Mouse (Mus musculus) lung, adult 18-20 months (tissue): Measurements from ENCODE around the gene Dnajb3.
"Not testable (repeated sequence)": the region's sequence is repeated elsewhere in the genome, so short reads cannot be mapped to it uniquely, and the experiment has no call there.

Experiments
- DNase-seq, 2 experiments: peaks; one replicate each; pipeline ENCODE4 v3.0.0; 2022; ENCODE audit warnings: mixed read lengths in 2 of 2

Dnajb3 gene

DNA sequence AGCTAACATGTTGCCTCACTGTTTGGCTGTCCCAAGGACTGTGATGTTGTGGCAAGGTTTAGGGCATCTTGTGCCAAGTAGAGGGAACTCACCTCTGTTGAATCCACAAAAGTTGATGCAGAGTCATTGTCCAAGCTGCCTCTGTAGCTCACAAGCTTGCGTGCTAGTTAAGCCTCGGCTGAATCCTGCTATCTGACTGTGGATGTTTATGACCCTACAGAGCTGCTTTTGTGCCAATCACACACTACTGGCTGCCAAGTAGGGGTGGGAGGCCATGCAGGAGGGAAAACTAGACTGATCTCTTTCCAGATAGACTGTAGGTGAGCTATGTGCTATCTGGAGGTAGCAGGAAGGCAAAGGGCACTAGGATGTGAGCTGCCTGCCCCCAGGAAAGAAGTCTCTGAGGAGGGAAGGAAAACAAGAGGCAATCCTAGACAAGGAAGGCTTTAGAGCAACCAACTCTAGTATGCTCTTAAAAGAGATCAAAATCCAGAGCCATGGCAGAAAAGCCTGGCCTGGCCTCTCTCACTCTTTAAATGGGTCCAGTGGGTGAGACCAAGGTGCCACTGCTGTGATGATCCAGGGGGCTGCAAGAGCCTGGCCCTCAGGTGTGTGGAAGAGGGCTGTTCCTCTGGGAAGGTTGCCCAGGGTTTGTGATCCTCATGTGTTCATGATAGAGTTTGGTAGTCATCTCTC, 8.3 kb upstream of the Dnajb3 start:
- peak in 1 of 2 experiments; percentile 10 for DNase-seq

DNA sequence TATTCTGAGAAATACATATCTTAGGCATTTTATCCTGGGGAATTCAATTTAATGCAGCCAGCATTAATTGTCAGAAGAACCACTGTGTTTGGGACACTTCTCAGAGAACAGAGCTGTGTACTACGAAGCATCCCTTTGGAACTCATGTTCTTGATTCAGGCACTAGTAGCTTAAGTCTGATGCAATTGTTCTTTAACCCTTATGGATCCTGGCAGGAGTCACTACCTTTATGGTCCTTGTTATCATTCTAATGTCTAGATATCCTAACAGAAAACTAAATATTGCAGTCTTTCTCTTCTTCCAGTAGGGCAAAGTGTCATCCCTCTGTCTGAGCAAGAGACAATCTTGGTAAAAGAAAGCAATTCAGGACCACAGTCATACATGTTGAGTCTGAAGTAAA, 7.5 kb upstream of the Dnajb3 start:
- no peak for DNase-seq

DNA sequence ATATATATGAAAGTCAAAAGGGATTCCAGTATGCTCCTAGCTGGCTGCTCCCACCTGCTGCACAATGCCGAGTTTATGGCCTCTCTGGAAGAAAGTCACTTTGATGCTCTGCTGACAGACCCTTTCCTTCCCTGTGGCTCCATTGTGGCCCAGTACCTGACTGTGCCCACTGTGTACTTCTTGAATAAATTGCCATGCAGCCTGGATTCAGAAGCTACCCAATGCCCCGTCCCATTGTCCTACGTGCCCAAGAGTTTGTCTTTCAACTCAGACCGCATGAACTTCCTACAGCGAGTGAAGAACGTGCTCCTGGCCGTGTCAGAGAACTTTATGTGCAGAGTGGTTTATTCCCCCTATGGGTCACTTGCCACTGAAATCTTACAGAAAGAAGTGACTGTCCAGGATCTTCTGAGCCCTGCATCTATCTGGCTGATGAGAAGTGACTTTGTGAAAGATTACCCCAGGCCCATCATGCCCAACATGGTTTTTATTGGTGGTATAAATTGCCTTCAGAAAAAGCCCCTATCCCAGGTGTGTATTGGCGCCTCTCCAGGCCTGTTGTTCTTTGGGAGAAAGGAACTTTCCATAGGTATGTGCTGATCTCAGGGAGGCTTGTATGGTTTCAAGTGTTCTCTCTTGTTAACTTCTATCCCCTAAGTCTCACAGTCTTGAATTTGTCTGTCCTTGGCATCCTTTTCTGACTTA, 6.9 kb upstream of the Dnajb3 start:
- no peak for DNase-seq

DNA sequence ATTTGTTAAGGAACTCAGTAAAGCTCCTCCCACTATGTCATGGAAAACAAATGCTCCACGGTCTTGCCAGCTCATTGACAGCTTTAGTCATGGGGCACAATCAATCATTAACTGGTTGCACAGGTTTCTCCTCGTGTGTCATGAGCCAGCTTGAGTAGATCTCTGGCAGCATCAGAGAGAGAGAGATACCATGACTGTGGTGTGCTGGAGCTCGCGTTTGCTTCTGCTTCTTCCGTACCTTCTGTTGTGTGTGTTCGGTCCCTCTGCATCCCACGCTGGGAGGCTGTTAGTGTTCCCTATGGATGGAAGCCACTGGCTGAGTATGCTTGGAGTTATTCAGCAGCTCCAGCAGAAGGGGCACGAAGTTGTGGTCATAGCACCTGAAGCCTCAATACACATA, 6.2 kb upstream of the Dnajb3 start, which contains the start of gene Ugt1a1:
Gene Ugt1a1 (plus strand): TSS at position 148 of the 400 bp plus-strand sequence.
- DNase-seq = peak in 1 of 2 experiments; percentile 6

DNA sequence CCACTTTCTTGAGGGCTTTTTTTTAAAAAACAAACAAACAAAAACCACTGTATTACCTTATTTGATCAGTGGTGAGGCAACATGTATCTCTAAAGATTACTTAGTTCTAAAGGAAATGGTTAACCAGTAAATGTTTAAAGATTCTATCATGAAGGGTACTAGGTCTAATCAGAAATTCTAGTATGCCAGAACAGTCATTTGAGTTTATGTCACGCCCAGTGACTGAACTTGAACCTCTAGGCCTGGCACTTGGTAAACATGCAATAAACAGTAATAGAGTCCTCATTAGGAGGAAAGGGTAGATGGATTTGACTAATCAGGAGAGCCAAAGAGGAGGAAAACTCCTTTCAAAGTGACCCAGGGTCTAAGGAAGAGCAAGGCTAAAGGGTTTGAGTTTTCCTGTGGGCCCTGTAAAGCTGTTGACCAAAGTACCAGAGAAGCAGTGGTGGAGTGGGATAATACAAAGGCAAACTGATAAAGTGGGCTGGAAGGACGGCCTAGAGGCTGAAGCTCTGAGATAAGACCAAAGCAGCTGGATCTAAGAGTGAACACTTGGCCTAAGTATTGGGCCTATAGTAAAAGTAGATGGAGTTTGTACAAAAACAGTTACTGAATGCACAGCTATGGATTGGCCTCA, 1.4 kb upstream of the Dnajb3 start:
- DNase-seq = no peak

DNA sequence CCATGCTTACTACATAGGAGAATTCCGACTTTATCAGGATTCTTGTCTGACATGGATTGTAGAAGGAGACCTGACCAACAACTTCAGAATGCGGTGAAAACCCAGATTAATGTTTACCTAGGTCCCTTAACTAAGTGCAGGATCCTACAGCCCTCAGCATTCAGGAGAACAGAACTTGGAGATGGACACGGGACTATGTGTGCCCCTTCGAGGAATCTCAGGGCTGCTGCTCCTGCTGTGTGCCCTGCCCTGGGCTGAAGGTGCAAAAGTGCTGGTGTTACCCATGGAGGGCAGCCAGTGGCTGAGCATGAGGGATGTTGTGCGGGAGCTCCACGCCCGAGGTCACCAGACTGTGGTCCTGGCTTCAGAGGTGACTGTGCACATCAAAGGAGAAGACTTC, 5.1 kb downstream of the Dnajb3 start, which contains the start of gene Ugt1a2:
Gene Ugt1a2 (plus strand): TSS at position 146 of the 400 bp plus-strand sequence.
- DNase-seq = no peak

DNA sequence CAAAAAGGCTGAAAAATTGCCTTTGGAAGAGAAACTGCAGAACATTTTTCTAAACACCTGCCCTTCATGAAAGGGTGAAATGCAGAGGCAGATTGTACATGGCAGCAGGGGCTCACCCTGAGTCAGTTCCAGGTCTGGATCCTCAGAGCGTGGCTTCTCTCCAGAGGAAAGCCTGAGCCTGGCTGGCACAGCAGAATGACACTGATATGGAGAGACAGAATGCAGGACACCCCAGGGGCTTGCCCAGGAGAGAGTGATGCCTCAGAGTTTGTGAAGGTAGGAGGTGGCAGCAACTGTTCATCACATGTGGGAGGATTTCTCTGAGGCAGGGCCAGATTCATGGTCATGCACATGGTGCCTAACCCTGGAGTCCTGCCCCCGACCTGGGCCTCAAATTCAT, 5.6 kb downstream of the Dnajb3 start:
- no peak for DNase-seq

DNA sequence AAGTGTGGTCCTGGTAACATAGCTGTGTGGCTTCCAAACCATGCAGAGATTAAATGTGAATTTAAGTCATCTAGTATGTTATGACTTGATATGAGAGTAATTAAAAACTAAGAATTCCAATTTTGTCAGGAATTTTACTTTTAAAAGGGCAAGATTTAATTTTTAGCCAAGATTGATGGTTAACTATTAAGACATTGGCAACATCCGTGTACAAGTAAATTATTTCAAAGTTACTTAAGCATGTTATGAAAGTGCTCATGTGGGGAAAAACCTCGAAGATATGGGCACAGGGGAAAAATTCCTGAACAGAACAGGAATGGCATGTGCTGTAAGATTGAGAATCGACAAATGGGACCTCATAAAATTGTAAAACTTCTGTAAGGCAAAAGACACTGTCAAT, 8.1 kb downstream of the Dnajb3 start:
- no peak for DNase-seq

DNA sequence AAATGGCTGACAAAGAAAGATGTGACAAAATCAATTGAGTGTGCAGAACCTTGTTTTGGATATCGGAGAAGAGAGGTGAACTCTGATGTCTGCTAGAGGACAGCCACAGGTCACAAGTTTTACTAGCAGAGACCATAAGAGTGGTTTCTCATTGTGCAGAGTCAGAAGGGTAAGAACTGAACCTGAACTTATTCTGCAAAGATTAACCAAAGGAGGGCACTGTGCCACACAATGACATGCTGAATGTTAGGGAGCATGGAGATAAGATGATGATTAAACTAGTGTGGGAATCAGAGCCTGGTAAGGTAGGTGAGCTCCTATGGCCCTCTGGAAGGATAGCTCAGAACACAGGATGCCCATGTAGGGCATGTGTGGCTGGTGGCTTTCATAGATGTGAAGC, 9.9 kb downstream of the Dnajb3 start:
- no peak for DNase-seq

DNA sequence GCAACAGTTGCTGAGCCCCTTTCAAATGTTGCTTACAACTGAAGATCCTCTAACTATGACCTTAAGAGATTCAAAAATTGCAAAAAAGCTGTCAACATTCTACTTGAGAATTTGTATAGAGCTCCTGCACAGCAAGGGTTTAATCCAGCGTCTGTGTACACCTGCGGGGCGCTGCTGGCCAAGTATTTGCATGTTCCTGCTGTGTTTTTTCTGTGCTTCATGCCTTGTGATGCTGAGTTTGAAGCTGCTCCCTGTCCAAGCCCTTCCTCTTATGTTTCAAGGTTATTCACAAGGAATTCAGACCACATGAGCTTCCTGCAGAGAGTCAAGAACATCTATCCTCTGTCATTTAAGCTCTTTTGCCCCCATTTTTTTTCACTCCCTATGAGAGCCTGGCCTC, 13.4 kb downstream of the Dnajb3 start:
- no peak for DNase-seq

DNA sequence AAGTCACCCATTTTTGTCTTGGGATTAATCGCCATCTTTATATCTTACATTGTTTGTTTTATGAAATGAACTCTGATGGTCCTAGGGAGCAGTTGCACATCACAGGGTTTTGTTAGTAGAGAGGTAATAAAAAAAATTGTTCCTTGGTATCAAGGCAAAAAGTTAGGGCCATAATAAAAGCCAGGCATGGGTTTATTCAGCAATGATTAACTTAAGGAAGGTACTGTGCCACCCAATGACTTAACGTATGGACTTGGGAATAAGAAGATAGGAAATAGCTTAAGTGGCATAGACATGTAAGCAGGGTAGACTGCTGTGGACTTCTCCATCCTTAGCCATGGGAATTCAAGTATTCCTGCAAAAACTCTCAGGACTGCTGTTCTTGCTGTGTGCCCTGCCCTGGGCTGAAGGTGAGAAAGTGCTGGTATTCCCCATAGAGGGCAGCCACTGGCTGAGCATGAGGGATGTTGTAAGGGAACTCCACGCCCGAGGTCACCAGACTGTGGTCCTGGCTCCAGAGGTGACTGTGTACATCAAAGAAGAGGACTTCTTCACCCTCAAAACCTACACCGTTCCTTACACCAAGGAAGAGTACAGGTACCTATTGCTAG, 19.2 kb downstream of the Dnajb3 start:
- DNase-seq = no peak

DNA sequence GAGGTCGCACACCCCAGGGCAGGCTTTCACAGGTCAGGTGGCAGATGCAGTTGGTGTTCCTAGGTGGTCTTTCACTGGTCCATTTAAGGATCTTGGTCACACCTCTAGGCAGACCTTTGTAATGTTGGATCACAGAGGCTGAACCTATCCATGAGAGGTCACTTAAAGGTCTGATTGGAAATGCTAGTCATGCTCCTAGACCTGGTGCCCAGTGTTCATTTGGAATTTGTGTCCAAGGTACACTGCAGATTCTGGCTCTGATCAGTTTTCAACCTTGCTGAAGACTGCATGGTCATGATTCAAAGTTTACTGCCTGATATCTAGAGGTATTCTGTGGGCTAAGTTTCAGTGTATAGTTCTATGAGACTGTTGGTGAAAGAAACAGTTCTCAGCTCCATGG, 25.9 kb downstream of the Dnajb3 start:
- DNase-seq = no peak

DNA sequence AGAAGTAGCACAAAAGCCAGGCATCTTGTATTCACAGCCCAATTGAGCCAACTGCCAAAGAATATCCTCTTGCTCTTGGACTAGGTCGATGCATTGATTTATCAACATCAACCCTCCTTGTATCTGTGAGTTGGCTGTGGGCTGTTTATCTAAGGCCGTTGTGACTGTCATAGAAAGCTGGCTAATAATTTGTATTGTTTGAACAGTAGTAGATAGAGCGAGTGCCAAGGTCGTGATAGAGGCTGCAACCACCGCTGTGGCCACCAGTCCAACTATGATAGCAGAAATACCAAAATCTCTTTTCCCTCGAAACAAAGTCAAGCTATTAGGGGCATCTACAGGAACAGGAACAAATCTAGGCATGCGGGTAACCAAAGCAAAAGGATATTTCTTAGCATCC, 33.4 kb downstream of the Dnajb3 start:
- not testable (repeated sequence) for DNase-seq

DNA sequence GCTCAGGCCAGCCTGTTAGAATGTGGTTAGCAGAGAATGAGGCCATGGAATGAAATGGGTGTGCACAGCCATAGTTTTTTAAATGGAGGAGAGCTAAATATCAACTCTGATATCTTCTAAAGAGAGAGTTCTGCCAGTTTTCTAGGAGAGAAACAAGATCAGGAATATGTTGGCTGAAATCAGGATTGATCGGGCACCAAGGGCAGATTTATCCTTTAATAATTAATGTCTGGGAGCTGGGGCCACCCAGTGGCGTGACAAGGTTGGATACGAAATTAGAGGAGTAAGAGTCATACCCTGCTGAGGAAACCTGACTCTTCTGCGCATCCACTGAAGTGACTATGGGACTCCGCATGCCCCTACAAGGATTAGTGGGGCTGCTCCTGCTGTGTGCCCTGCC, 39.9 kb downstream of the Dnajb3 start, which contains the start of gene Ugt1a5:
Gene Ugt1a5 (plus strand): TSS at position 302 of the 400 bp plus-strand sequence.
- no peak for DNase-seq

DNA sequence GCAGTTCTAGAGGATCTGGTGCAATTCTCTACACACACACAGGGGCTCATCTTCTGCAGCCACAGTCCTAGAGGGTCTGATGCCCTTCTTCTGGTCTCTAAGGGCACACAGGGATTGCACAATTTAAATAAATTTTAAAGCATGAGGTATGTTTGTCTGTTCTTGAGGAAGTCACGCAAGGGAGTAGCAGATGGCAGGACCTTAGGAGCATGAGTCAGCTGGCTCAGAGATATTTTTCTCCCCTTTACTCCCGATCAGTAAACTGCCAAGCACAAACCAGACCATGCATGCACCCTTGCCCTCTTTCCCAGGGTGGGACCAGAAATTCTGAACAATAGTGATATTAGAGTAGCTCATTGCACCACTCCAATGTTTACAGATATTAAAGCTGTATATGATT, 47.2 kb downstream of the Dnajb3 start:
- DNase-seq = no peak
